Mouse (Mus musculus) frontal cortex, postnatal 25 days (tissue): ENCODE measurements around the gene Gm49388.

Experiments used
- DNase-seq, 2 experiments: peaks; one replicate each; pipeline ENCODE4 v3.0.0; 2022; ENCODE audit warnings: low spot score in 2 of 2

The Gm49388 gene

DNA sequence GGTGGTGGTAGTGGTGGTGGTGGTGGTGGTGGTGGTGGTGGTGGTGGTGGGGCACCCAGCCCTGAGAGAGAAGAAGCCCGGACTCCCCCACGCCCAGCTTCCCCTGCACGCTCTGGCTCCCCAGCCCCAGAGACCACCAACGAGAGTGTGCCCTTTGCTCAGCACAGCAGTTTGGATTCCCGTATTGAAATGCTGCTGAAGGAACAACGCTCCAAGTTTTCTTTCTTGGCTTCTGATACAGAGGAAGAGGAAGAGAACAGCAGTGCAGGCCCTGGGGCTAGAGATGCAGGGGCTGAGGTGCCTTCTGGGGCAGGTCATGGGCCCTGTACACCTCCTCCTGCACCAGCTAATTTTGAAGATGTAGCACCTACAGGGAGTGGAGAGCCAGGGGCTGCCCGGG, at the start of gene Gm49388:
Gene Gm49388 (plus strand): TSS at position 301 of the 400 bp plus-strand sequence.
- no peak for DNase-seq

DNA sequence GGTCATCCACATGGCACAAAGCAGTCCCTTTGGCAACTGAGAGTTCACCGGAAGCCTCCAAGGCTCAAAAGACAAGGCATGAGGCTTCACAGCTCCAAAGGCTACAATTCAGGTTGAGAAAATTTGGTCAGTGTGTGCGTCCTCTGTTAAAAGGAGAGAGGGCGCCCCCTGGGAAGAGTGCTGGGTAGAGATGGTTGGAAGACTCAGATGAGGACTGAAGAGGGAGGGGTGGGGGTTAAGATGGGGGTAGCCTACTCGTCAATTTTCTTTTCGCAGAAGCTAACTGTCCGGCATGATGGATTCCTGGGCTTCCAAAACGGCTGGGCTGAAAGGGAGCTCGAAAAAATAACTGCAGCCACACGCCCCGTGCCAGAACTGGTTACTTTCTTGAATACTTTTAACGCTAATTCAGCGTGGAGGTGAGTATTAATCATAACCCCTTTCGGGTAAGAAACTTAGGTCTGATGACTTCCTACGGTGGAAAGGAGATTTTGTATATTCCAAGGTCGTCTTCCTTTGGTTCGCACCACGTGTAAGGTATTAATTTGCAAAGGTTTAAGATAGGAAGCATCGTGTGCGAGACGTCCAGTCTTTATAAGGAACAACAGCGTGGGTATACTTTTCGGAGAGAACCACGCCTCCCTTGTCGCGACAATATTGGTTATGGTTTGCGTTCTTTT, 40.9 kb upstream of the Gm49388 start, which contains the start of gene Fbxl19:
Gene Fbxl19 (plus strand): TSS at position 178 of the 680 bp plus-strand sequence.
- DNase-seq: peak; percentile 61 to 71

DNA sequence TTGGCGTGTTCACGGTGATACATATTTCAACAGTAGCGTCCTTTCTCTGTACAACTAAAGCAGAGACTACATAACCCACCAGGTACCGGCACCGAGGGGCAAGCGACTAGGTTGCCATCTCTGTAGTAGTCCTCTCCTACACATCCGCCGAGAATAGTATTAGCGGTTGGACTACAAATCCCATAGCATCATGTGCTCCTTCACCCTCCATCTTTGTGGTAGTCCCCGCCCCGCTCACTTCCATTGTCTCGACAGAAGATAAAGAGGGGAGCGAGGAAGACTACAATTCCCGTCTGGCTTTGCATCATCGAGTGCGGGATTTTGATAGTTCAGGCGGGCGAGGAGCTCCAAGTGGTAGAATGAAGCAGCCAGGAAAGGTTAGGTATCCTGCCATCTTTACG, 40.2 kb upstream of the Gm49388 start:
- peak; percentile 76 to 87 for DNase-seq

DNA sequence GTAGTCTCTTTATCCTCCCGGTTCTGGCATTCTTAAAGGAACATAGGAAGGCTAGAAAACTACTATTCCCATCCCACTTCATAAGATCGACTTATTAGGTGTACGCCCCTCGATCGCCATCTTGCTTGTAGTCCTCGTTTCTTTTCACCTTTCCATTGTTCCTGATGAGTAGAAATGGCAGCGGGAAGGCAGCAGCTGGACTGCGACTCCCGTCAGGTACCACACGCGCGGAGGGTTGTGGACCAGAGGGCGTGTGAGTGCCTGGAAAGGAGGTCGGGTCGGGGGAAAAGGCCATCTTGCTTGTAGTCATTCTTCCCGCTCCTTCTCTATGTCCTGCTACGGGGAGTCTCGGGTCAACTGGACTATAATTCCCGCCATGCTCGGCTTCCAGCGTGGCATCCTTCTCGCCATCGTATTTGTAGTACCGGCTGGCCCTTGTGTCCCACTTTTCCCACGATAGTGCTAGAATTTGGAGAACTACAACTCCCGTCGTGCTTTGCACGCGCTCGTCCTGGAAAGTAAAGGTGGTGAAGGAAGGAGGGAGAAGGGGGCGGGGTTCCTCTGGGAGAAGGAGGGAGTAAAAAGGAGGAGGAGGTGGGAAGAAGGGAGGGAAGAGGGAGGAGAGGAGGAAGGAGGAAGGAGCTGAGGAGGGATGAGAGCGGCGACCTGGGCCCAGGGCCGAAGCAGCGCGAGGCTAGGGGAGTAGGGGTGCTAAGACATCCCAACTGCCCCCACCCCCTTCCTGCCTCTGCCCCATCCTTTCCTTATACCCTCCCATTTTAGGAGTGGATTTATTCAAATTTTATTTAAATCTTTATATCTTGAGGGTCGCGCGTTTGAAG, 39.5 kb upstream of the Gm49388 start:
- DNase-seq: peak; percentile 89 to 94

DNA sequence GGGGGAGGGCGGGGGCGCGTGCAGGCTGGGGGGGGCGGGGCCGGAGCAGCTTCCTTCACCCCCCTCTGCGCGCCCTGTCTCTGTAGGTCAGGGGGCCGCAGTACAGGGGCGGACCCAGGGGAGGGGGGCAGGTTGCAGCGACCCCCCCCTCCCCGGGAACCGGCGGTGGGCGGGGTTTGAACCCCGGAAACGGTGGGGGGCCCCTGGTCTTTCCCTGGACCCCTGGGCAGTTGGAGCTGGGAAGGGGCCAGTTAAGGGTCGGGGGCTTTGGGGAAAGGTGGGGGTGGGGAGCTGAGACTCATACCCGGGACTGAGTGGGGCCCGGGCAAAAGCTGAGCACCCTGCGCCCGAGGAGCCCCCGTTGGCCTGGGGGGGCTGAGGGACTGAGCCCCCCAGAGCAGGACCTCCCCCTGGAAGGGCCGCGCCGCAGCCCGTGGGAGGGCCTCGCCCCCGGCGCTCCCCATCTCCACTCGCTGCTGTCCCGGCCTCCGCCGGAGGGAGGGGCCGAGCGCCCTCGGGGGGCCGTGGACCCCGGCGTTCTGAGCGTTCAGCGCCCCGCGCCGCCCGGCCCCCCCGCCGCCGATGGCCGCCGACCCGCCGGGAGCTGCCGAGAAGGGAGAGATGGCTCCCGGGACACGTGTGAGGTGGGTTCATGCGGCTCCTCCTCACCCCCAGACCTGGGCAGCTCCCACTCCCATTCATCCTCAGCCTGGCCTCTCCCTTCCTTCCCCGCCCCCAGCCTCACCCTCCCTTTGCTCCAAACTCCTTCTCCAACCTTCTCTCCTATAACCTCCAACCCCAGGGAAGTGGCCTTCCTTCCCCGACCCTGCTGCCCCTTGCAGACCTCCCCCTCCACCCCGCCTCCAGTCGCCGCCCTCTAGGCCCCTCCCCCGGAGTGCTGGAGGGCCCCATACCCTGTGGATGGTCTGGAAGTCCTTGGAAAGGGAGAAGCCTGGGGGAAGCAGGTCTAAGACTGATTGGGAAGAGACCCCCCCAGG, 38.6 kb upstream of the Gm49388 start:
- DNase-seq: no peak

DNA sequence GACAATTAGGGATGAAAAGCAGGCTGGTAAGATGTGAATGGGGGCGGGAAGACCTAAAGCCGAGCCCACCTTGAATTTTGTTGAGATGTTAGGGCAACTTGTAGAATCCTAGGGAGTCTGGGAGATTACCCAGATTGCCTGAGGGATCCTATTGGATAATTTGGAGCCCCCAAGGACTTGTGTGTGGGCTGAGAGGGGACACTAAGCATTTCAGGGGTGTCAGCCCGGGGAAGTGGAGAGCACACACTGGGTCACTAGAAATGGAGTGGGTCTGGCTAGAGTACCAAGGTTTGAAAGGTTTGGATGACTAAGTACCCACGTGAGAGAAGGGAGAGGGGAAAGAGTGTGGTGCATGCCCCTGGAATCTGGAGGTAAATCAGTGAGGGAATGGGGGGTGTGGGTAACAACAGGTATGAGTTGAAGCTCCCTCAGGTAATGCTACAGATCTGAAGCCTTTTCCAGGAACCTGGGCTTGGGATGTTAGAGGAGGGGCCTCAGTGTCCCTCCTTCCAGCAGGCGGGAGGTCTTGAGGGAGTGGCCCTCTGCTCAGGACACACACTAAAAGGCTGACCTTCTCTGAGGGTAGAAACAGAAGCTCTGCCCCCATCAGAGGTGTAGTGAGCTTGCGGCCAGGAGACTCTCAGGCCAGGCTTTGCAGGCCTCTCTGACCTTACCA, 37.7 kb upstream of the Gm49388 start:
- DNase-seq: no peak

DNA sequence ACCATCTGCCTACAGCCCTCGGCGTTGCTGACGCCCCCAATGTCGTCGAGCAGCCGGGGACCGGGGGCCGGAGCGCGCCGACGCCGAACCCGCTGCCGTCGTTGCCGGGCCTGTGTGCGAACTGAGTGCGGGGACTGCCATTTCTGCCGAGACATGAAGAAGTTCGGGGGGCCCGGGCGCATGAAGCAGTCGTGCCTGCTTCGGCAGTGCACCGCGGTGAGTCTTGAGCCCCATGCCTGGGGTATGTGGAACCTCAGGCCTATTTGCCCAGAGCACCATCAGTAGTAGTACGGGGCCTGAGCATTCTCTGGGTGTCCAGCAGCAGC, 37.2 kb upstream of the Gm49388 start:
- DNase-seq: no peak

DNA sequence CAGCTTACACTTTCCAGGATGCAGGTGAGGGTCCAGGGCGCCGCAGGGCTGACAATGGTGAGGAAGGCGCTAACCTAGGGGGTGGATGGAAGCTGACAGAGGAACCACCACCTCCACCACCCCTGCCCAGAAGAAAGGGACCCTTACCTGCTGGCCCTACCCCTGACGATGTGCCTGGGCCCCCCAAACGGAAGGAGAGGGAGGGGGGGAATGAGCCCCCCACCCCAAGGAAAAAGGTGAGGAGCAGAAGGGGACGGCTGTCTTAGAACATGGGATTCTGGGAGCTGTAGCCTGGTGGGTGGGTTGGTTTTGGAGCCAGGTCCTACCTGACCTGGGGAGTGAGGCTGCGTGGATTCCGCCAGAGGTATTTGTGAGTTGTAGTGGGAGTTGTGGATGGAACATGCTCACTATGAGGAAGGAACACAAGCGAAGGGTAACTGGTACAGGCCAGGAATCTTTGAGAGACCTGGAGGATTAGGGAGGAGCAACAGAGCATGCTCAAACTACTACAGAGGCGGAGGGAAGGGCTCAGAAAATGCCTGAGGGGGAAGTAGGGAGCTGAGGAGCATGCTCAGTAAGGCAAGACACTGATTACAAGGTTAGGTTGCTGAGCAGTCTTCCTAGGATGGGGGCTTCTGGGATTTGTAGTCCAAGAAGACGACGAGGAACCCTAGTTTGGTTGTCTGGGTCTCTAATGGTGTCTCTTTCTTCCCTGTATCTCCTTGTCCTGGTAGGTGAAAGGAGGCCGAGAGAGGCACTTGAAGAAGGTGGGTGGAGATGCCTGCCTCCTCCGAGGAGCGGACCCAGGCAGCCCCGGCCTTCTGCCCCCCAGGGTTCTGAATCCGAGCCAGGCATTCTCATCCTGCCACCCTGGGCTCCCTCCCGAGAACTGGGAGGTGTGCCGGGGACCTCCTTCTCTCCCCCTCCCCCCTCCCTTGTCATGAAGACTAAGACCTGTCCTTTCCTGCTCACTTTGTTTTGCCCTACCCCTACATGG, 35.0 kb upstream of the Gm49388 start:
- no peak for DNase-seq

DNA sequence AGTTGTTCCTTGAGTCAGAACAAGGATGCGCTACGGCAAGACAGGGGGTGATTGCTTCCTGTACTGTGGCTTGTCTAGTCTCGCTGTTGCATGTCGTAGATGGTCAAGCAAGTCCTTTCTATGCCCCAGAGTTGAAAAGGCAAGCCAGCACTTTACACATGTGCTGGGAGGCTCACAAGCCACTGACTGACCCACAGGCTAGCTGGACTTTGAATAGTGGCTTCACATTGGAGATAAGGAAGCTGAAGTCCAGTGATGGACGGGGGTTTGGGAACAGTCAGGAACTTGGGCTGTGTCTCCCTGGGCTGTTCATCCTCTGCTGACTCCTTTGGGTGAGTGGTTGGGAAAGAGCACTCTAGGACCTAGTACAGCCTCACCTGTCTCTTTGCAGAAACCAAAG, 33.8 kb upstream of the Gm49388 start:
- no peak for DNase-seq

DNA sequence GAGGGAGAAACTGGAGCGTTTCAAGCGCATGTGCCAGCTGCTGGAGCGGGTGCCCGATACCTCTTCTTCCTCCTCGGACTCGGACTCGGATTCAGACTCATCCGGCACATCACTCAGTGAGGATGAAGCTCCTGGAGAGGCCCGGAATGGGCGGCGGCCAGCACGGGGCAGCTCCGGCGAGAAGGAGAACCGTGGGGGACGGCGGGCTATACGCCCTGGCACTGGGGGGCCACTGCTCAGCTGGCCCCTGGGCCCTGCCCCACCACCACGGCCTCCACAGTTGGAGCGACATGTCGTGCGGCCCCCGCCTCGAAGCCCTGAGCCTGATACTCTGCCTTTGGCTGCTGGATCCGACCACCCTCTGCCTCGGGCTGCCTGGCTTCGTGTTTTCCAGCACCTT, 33.3 kb upstream of the Gm49388 start:
- no peak for DNase-seq

DNA sequence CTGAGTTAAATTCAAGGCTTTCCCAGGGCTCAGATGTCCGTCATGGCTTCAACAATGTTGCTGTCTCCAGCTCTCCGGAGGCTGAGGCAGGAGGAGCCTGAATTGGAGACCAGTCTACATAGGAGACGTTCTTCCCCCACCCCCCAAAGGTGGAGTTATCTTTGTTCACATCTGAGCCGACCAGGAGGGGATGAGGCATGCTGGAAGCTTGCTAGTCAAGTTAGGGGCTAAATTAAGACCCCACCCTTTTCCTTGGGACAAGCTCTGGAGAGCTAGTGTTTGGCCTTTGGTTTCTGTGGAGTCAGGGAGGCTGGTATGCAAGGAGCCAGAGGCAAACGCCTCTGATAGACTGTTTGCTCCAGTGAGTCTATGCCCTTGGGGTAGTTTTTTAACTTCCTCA, 32.2 kb upstream of the Gm49388 start:
- DNase-seq: no peak

DNA sequence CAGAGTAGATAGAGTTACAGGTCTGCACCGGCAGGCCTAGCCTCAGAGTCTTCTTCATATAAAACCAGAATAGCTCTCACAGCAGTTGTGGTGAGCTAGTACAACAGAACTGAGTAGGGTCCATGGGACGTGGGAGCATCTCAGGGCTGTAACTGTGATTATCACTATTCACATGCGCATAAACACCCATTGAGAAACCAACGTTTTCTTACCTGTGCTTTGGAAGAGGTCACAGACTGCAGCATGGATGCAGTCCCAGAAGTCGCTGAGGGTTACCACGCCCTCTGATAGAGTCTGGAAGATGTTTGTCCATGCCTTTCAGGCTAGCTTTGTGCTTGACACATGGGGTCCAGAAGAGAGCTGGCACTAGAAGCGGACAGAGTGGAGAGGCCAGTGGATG, 31.7 kb upstream of the Gm49388 start:
- no peak for DNase-seq

DNA sequence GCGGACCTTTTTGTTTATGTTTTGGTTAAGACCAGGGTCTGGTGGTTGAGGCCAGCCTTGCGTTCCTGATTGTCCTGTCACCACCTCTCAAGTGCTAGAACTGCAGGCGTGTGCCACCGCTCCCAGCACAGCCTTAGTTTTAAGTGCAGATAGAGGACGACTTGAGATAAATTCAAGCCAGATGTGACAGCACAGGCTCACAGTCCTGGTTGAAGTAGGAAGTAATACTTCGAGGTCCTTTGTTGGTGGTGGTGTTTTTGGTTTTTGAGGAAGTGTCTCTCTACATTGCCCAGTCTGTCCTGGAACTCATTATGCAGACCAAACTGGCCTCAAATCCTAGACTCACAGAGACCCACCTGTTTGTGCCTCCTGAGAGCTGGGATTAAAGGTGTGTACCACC, 25.7 kb upstream of the Gm49388 start:
- DNase-seq: no peak

DNA sequence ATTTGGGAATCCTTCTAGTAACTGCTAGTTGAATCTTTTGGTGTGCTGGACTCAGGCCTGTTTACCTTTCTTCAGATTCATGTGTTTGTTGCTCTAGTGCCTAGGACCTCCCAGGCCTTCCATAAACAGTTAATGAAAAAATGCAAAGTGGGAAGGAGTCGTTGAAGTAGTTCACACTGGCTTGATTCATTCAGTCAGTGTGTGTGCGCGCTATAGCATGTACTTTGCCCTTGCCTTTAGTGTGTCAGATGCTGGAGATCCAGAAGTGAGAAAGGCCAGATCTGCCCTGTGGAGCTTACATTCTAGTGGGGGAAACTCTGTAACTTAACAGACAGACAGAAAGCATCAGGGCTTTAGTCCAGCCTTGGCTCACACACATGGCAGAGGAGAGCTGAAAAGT, 24.9 kb upstream of the Gm49388 start:
- no peak for DNase-seq

DNA sequence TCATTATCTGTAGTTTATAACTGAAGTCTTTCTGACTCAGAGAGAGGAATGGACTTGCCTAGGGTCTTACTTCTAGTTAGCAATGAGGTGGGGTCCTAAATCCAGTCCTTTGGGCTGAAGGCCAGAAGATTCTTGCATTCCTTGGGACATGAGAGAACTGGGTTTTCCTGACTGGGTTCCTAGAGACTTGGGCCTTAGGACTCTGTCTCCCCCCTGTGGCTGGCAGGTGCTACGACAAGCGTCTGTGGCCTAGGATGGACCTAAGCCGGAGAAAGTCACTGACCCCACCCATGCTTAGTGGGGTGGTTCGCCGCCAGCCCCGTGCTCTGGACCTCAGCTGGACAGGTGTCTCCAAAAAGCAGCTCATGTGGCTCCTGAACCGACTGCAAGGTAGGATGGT, 24.4 kb upstream of the Gm49388 start:
- DNase-seq: peak in 1 of 2 experiments; percentile 51

DNA sequence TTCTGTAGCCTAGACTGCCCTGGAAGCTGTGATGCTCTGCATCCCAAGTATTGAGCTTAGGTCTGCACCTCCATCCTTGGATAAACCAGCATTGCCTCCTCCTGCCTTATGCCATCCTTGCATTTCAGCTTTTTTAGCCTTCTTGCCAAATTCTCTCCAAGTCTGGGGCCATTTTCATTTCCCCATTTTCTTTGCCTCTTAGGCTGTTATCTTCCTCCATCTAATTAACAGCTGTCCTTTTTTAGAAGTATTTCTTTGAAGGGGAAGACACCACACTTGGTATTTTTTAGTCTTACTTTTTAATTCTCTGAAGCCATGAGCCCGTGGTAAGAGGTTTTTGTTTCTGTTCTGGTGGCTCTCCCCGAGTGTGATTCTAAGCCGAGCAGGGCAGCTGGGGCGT, 21.8 kb upstream of the Gm49388 start:
- no peak for DNase-seq

DNA sequence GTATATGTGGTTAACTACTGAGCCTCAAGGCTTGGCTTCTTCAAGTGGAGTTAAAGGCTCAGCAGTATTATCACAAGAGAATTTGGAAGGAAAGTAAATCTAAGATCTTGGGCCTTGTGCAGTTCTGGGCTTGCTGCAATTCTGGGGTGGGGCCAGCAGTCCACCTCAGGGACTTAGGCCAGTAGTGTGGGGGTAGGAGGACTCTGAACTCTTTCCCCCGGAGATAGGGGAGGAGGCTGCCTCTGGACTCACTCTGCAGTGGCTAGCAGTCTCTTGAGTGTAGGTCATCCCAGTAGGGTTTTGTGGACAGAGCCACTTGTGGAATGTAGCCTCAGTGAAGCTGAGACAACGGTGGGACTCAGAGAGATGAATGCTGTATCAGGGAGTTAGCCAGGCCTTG, 19.7 kb upstream of the Gm49388 start:
- no peak for DNase-seq

DNA sequence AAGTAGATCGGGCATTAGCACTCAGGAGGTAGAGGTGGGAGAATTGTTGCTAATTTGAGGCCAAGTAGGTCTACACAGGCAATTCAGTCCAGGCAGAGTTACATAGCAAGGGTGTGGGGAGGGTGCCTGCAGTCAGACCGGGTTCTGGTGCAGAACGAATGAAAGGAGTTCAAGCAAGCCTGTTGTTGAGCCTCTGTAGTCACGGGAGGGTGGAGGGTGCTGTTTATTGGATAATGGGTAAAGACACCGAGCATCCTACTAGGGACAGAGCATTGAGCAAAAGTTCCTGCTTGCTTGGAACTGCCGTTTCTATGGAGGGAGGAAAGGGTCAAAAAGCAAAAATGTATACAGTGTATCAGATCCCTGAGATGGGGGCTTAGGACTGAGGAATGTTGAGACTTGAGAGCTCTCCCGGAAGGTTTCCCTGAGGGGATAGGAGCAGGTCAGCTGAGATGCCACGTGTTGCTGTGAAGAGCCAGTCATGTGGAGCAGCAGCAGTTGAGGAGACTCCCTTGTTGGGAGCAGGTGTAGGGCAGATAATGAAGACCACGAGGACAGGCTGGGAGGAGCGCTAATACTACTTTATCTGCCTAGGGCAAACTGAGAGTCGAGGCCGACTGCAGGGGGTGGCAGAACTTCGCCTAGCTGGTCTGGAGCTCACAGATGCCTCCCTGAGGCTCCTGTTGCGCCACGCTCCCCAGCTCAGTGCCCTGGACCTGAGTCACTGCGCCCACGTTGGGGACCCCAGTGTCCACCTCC, 18.4 kb upstream of the Gm49388 start:
- DNase-seq: no peak

DNA sequence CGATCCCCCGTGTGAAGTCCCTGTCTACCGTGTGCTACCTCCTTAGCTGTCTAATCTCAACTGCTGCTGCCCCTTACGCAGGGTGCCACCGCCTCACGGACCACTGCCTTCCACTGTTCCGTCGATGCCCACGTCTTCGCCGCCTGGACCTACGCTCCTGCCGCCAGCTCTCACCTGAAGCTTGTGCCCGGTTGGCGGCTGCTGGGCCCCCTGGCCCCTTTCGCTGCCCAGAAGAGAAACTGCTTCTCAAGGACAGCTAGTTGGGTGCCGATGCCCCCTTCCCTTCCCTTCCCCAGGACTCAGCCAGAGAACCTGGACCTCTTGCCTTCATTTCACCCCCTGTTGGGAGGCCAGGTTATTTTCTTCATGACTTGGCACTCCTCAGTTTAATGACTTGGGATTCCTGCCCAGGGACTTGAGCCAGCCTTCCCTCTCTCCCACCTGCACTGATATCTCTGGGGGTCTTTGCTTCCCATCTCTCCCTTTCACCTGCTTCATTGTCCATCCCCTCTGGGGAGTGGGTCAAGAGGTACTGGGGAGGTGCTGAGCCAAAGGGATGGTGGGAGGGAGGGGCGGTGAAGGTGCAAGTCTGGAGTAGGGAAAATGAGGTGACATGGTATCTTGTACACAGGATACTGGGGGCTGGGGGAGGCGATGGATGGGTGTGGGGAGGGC, 17.6 kb upstream of the Gm49388 start:
- no peak for DNase-seq
